Mouse (Mus musculus) cerebellum, adult 2 months (tissue): ENCODE data around the gene Camkk1. TPM values are rescaled to one million over a fixed set of nuclear protein-coding genes. Genes with fewer than 3 reads are reported as not detected.

Experiments used
- DNase-seq, 2 experiments: peaks; one replicate each; pipeline ENCODE4 v3.0.0; 2021
- H3K27ac ChIP-seq: fragments of 200-500 bp; 2 replicates; pipeline ENCODE4 v1.5.1; 2012; ENCODE audit warnings: low read length, control low read depth, inconsistent platforms; ENCODE audit not compliant: insufficient read depth
- H3K27me3 ChIP-seq: fragments of 200-500 bp; 2 replicates; pipeline ENCODE4 v1.6.1; 2012; ENCODE audit warnings: inconsistent platforms, mild to moderate bottlenecking, low read length, moderate library complexity; ENCODE audit not compliant: control insufficient read depth, insufficient read depth
- H3K4me1 ChIP-seq: fragments of 200-500 bp; 2 replicates; pipeline ENCODE4 v1.6.1; 2011; ENCODE audit warnings: low read length; ENCODE audit not compliant: control insufficient read depth, insufficient read depth
- H3K4me3 ChIP-seq: fragments of 200-500 bp; replicated peaks from 2 replicates; pipeline ENCODE3; 2011; ENCODE audit warnings: mild to moderate bottlenecking, low read depth, low read length, control low read depth; ENCODE audit not compliant: insufficient read depth
- CTCF ChIP-seq: fragments of 200-500 bp; IDR thresholded peaks from 2 replicates; pipeline ENCODE4 v1.5.1; 2011; ENCODE audit warnings: low read depth, mild to moderate bottlenecking, control low read depth, low read length, moderate library complexity, borderline replicate concordance; ENCODE audit not compliant: insufficient read depth
- POLR2A ChIP-seq: fragments of 200-500 bp; IDR thresholded peaks from 2 replicates; pipeline ENCODE4 v1.6.1; 2011; ENCODE audit warnings: low read length, control low read depth, borderline replicate concordance; ENCODE audit not compliant: insufficient read depth
- WGBS: fragments of 180-500 bp; shearing (Covaris S2); methylation state at CpG from one replicate; pipeline ENCODE4 v1.1.7; 2018; 5-methylcytosine and 5-hydroxymethylcytosine counted together
- polyA plus RNA-seq: library from polyadenylated mRNA; depleted of rRNA; stranded (reverse); fragments of >200 nt; gene quantifications from 2 replicates; pipeline ENCODE4 v1.2.3, GENCODE M21; 2012

The Camkk1 gene
- polyA plus RNA-seq, 1 experiment = 70.8 TPM

- 9% methylated on average over 6 of the region's 6 CpGs for WGBS
These were observed 2.7 kb upstream of the Camkk1 start for GRCm38 (mm10) chr11:73016103-73016420.

GRCm38 (mm10) chr11:73019147-73019795, 463 bp downstream of the Camkk1 start:
- H3K27ac ChIP-seq = peak overlapping the region; percentile 77
- under 1% methylated on average over 46 of the region's 46 CpGs for WGBS
- no peaks in the 10 kb centered on the region for H3K27me3 ChIP-seq
- peaks cover 66% of the 10 kb centered on the region for H3K4me1 ChIP-seq
- peak; percentile 71 for DNase-seq
- TF ChIP-seq CTCF (no peak), POLR2A (no peak)
- H3K4me3 ChIP-seq = peak overlapping the region; percentile 89

More at GRCm38 (mm10) chr11:73016103-73016420, 2.7 kb upstream of the Camkk1 start:
- Histone ChIP-seq H3K4me1 (peaks cover 40% of the 10 kb centered on the region), H3K4me3 (no peak overlapping the region), H3K27me3 (no peaks in the 10 kb centered on the region), H3K27ac (peak overlapping the region; percentile 87)
- DNase-seq = no peak
- TF ChIP-seq POLR2A (no peak), CTCF (no peak)

- Histone ChIP-seq H3K4me1 (peaks cover 54% of the 10 kb centered on the region), H3K27ac (peak overlapping the region; percentile 10; the same call in 1 of the 2 replicates), H3K4me3 (no peak overlapping the region), H3K27me3 (no peaks in the 10 kb centered on the region)
- DNase-seq = peak in 1 of 2 experiments; percentile 52
- TF ChIP-seq POLR2A = no peak
- no peak for TF ChIP-seq CTCF
- WGBS = 29% methylated on average over 7 of the region's 7 CpGs
These were observed 2.4 kb downstream of the Camkk1 start for GRCm38 (mm10) chr11:73020953-73021800.

GRCm38 (mm10) chr11:73023099-73023498, 4.3 kb downstream of the Camkk1 start:
- DNase-seq = peak; percentile 86 to 93
- no peaks in the 10 kb centered on the region for H3K27me3 ChIP-seq
- H3K27ac ChIP-seq = peak overlapping the region; percentile 14
- 16% methylated on average over 9 of the region's 9 CpGs for WGBS
- H3K4me3 ChIP-seq = no peak overlapping the region
- H3K4me1 ChIP-seq = peaks cover 47% of the 10 kb centered on the region
- TF ChIP-seq CTCF = no peak
- TF ChIP-seq POLR2A = no peak

GRCm38 (mm10) chr11:73023827-73024226, 5.0 kb downstream of the Camkk1 start:
- H3K4me3 ChIP-seq = no peak overlapping the region
- peaks cover 47% of the 10 kb centered on the region for H3K4me1 ChIP-seq
- H3K27ac ChIP-seq = 0 out of 2 replicates have a peak overlapping the region, but pooled peaks have one; percentile 0
- TF ChIP-seq POLR2A = no peak
- no peak for TF ChIP-seq CTCF
- WGBS = 57% methylated on average over 4 of the region's 4 CpGs
- no peak for DNase-seq
- no peaks in the 10 kb centered on the region for H3K27me3 ChIP-seq

- Histone ChIP-seq H3K27ac (no peak overlapping the region), H3K4me3 (no peak overlapping the region), H3K27me3 (no peaks in the 10 kb centered on the region), H3K4me1 (peaks cover 47% of the 10 kb centered on the region)
- TF ChIP-seq CTCF = no peak
- TF ChIP-seq POLR2A = no peak
- DNase-seq = no peak
- 82% methylated on average over 7 of the region's 7 CpGs for WGBS
These were observed 5.6 kb downstream of the Camkk1 start for GRCm38 (mm10) chr11:73024236-73024904.

GRCm38 (mm10) chr11:73026961-73027360, 8.2 kb downstream of the Camkk1 start:
- TF ChIP-seq POLR2A (no peak), CTCF (no peak)
- no peak for DNase-seq
- Histone ChIP-seq H3K27ac (no peak overlapping the region), H3K4me3 (no peak overlapping the region), H3K27me3 (no peaks in the 10 kb centered on the region), H3K4me1 (peaks cover 22% of the 10 kb centered on the region)
- 64% methylated on average over 8 of the region's 8 CpGs for WGBS
